Mouse (Mus musculus): ENCODE data around the gene Uck1.

The Uck1 gene

GRCm38 (mm10) chr2:32218541-32219334 is 41.2 kb downstream of the Uck1 start:
- DNase-seq: peak; percentile 86

GRCm38 (mm10) chr2:32218113-32218512 is 41.8 kb downstream of the Uck1 start:
- DNase-seq: no peak

GRCm38 (mm10) chr2:32217656-32218055 is 42.3 kb downstream of the Uck1 start:
- no peak for DNase-seq

- no peak for DNase-seq
These were observed 43.5 kb downstream of the Uck1 start for GRCm38 (mm10) chr2:32216506-32216905.

GRCm38 (mm10) chr2:32215576-32215975 is 44.4 kb downstream of the Uck1 start:
- no peak for DNase-seq

- DNase-seq: no peak
These were observed 47.0 kb downstream of the Uck1 start for GRCm38 (mm10) chr2:32213000-32213399.

DNA sequence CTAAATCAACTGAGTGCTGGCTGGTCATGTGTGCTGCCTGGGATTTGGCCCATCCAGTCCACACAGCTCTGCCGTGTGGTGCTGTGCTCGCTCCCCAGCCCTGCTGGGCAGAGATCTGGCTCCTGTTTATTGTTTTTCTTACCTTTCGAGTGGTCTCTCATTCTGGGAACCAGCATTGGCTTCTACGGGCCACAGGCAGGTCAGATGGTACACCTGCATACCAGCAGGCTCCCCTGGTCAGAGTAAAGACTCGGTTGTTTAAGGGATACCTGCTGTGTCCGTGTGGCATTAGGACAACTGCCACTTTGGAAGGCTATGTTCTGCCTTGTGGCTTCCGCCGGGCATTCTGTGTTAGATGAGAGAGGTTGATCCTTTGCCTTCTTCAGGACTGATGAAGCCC is 48.3 kb downstream of the Uck1 start:
- DNase-seq: no peak

DNA sequence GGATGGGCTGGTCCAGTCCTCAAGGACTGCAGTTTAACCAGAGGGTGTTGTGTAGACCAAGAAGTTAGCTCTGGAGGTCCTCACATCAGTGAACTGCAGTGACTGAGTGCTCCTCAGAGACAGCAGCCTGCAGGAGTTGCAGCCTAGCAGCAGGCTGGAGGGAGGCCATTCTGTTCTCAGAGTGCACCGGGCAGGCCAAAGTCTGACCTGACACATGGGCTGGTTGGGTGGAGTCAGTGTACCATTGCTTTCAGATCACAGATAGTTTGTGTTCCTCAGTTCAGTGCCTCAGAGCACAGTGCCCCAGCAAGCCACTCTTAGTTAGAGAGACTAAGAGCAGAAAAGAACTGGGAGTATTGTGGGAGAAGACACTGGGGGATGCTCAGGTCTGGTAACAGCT is 52.3 kb downstream of the Uck1 start:
- DNase-seq: peak; percentile 66

Measured in kidney, adult 11 months (tissue).